Mouse (Mus musculus) megakaryocyte, adult 5-6 weeks (primary cell): ENCODE data around the gene Tns2. TPM values are rescaled to one million over a fixed set of nuclear protein-coding genes. Genes with fewer than 3 reads are reported as not detected.
"Not testable (repeated sequence)": the region's sequence is repeated elsewhere in the genome, so short reads cannot be mapped to it uniquely, and the experiment has no call there.

ENCODE experiments used
- ATAC-seq: 2 replicates; pipeline ENCODE4 v1.8.0; 2016; ENCODE audit warnings: mild to moderate bottlenecking, inconsistent platforms; ENCODE audit not compliant: poor library complexity, severe bottlenecking
- total RNA-seq, 2 experiments: library from RNA; stranded (forward) in 1 of 2; stranded (reverse) in 1 of 2; fragments of 153-499, 151-499 nt in 1 of 2; fragments of 221-1000, 200-1000 nt in 1 of 2; gene quantifications; 2 replicates each; pipeline versions ENCODE4 v1.2.3 to v1.2.4; 2015 to 2017

Tns2 gene
- 0.32 and 1.9 TPM in 2 replicates for total RNA-seq (2015)
- total RNA-seq (2017) = 0.07 TPM in 1 of 2 replicates, not detected in the other

DNA sequence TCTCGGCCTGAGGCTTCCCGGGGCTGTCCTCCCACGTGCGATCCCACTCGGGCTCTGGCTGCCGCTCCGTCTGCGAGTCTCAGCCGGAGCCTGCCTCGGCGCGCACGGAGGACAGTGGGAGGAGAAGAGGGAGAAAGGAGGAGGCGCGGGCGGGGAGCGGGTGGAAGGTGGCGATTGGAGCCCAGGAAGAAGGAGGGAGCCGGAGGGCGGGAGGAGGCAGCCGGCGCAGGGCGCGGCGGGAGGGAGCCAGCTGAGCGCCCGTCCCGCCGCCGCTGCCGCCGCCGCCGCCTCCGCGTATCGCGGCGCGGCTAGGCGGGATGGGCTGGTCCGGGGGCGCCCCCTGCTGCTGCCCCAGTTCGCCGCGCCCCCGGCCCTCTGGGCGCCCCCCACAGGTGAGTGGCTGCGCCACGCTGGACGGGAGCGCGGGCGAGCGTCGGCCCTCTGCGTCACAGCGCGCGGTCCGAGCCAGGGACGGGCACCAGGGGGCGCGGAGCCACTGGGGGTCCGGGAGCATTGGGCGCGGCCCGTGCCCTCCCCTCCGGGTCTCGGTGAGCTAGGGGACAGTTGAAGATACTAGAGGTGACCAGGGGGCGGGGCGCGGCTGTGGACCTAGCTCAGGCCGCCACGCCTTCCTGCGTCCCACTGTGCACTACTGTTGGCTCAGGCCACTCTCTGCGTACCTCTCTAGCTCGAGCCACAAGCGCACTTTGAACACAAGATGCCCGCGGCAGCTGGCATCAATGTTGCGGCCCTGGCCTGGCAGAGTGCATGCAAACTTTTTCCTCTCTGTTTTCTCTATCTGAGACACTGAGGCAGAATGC is at the start of gene Tns2:
TSS of gene Tns2 (plus strand) at position 253 of the 821 bp plus-strand sequence.
- ATAC-seq = peak; percentile 59

- ATAC-seq = peak; percentile 47; the same call in 1 of the 2 replicates
Observed at GRCm38 (mm10) chr15:102051920-102052683, 48.1 kb upstream of the Tns2 start.

DNA sequence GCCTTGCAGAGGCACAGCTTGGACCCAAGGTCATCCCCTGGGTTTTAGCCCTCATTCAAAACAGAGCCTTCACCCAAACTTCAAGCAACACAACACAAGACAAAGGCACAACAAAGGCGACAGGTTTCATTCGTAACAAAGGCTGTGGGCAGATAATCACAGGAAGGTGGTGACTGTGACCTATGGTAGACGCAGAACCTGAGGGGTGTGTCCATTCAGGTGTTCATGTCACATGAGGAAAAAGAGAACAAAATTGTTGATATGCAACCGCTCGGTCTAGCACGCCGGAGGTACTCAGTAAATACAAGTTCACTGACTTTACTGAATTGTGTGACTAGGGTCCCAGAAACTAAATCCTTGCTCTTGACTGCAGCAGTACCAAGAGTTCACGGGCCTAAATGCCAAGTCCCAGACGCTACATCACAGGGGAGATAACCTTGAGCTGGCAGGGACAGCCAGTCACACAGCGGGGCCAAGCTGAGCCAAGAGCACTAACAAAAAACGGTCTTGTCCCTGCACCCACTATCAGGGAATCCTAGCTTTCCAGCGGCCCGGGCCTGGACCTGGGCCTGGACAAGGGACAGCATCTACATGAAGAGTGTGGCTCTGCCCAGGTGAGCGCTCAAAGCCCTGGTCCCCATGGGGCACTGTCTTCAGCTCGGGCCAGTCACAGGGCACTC is 43.6 kb upstream of the Tns2 start:
- no peak for ATAC-seq

- ATAC-seq = peak; percentile 100
Observed at GRCm38 (mm10) chr15:102065661-102066325, 34.4 kb upstream of the Tns2 start.

- no peak for ATAC-seq
Observed at GRCm38 (mm10) chr15:102070476-102071467, 29.4 kb upstream of the Tns2 start.

DNA sequence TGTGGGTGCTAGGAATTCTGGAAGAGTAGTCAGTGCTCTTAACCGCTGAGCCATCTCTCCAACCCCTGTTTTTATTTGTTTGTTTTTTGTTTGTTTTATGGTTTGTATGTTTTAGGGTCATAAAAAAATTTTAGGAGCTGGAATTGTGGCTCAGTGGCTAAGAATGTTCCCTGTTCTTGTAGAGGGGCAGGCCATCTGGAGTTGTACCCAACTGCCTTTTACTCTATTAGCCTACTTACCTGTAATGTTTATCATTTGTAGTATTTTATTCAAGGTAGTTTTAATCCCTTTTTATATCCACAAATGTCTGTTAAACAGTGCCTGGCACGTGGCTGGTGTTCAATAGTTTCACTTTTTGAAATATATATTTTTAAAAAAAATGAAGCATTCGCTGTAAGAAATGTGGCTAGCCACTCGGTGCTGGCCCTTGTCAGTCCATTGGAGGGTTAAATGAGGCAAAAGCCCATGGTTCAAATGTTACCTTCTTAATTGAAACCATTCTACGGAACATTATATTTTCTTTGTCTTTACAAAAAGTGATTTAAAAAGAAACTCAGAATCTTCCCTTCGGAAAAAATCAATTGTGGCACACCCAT is 27.2 kb upstream of the Tns2 start:
- ATAC-seq = no peak

DNA sequence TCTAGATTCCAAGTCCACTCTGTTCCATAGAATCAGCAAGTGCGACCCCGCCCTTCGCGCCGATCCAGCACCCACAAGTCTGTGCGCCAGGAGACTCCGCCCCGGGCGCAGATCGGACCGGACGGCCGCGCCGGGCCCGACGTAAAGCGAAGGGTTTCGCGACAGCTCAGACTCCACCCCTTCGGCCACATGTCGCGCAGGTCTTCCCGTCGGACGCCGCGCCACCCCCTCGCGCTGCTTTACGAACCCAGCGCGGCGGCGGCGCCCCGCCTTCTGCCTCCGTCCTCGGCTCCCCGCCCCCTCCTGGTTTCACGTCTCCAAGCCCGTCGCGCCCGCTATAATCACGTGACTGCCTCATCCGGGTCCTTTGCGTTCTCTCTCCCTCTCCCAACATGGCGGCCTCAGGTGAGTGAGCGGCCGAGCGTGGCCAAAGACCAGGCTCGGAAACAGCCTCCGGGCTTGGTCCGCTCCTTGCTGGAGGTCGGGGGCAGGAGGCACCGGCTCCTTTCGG is 26.6 kb upstream of the Tns2 start, which contains the start of gene Eif4b:
TSS of gene Eif4b (plus strand) at position 215 of the 511 bp plus-strand sequence.
- ATAC-seq = peak; percentile 98

- peak; percentile 14 for ATAC-seq
Observed at GRCm38 (mm10) chr15:102074070-102074731, 26.0 kb upstream of the Tns2 start.

DNA sequence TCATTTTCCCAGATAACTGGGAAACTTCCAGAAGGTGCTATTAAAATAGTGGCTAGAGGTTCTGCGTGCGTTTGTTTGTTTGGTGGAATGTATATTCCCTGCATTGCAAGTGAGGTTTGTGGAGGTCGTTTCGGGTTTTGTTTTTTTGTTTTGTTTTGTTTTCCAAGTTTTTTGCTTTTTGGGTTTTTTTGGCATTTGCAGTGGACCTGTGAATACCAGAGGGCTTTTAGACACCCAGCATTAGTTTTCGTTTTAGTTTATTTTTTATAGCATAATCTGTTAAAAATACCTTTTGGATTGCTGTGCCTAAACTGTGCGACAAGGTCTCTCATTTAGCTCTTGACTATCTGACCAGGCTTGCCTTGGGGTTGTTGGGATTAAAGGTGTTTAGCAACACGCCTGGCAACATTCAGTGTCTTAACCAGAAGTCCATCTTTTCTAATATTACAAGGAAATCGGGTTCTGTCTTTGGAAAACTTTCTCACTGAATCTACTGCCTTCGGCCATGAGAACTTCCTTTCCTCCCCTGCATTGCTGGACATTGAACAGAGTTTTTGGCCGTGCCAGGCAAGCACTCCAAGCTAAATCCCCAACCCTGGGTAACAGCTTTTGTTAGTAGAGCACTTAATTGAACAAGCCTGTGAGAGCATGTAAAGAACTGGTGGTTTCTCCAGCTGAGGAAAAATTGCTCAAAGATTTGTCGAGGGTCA is 25.2 kb upstream of the Tns2 start:
- ATAC-seq = no peak

GRCm38 (mm10) chr15:102077111-102077677 is 23.0 kb upstream of the Tns2 start:
- ATAC-seq = no peak

DNA sequence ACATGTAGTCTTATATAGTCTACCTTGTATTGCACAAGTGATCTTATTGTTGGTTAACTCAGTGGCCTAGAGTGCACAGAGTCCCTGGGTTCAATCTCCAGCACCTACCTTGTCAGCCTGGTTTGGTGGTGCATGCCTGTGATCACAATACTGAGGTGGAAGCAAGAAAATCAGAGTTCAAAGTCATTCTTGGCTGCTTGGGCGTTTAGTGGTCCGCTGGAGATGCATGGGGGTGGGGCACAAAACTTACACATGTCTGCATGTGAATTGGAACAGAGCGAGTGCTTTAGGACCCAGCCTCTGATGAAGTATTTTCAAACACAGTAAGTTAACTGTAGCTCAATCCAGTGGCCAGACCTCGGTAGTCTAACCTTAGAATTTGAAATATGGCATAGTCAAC is 21.0 kb upstream of the Tns2 start:
- no peak for ATAC-seq

DNA sequence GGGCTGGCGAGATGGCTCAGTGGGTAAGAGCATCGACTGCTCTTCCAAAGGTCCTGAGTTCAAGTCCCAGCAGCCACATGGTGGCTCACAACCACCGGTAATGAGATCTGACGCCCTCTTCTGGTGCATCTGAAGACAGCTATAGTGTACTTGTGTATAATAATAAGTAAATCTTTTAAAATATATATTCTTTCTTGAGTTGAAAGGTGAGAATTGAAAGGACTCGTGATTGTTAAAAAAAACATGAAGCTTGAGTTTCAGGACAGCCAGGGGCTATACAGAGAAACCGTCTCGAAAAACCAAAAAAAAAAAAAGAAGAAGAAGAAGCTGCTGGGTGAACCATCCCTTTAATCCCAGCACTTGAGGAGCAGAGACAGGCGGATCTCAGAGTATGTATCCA is 20.3 kb upstream of the Tns2 start:
- not testable (repeated sequence) for ATAC-seq

- no peak for ATAC-seq
Observed at GRCm38 (mm10) chr15:102080429-102080828, 19.8 kb upstream of the Tns2 start.

DNA sequence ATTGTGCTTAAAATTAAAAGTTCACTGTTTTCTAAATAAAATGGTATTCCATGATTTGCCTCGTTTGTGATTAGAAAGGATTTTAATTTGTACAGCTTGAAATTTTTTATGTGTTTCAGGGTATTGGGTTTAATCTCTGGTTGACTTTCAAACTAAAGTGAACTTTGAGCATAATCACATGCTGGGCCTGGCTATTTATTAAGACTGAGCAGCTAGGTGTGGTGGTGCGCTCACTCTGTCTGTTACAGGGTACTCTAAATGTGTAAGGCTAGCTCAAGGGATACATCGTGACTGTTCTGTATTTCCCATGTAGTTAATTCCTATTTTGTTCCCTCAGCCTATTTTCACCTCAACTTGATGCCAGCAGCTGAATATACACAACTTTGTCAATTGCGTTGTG is 18.1 kb upstream of the Tns2 start:
- ATAC-seq = no peak

- no peak for ATAC-seq
Observed at GRCm38 (mm10) chr15:102083028-102083427, 17.2 kb upstream of the Tns2 start.

DNA sequence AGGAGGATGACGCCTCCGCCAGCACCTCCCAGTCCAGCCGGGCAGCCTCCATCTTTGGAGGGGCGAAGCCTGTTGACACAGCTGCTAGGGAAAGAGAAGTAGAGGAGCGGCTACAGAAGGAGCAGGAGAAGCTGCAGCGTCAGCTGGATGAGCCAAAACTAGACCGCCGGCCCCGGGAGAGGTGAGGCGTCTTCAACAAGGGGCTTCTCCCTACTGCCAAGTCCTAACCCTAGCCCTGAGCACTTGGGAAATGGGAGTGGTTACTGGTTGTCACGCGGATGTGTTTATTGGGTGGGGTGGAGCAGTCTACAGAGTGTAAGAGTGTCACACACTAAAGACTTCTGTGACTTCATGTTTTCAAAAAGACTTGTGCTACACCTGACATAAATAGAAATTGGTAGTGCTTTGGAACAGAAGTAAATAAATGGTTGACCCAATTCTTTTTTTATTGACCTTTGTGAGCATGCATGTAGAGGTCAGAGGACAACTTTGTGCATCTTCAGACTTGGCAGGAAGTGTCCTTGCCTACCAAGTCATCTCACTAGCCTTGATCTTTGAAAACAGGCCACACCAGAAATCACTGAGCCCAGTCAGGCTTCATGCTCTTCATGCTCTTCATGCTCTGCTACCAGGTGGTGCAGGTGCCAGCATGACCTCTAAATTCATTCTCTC is 10.2 kb upstream of the Tns2 start:
- no peak for ATAC-seq
